Mouse (Mus musculus) urinary bladder, postnatal 4 days (tissue): ENCODE data around the gene Gm20379.
A peak's percentile ranks its signal among the peaks of the same experiment; 100 is the strongest.

Experiments used
- DNase-seq, 2 experiments: peaks; one replicate each; pipeline ENCODE4 v3.0.0; 2021 to 2022; ENCODE audit warnings: low spot score in 2 of 2

The Gm20379 gene

GRCm38 (mm10) chr13:92305680-92306079 lies at the start of gene Gm20379:
Gene Gm20379, plus strand, starts transcription at chr13:92305980.
- DNase-seq = no peak

GRCm38 (mm10) chr13:92261329-92261728 lies 44.5 kb upstream of the Gm20379 start:
- no peak for DNase-seq

GRCm38 (mm10) chr13:92263566-92263965 lies 42.2 kb upstream of the Gm20379 start:
- no peak for DNase-seq

DNA sequence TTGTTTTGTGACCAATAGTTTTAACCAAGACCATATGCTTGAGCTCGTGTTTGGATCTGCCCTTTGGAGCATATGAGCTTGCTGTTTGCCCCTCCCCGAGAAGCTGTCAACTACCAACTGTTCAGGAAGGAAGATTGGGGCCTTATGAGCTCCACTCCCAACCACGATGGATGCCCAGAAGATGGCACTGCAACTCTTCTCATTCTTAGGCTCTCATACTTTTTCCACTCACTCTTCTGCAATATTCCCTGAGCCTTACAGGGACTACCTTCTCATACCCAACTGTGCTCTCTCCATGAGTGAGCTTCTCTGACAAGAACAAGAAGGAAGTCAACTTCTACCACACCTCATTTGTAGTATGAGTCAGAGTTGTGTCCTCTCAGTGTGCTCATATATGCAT lies 38.7 kb upstream of the Gm20379 start:
- no peak for DNase-seq

- DNase-seq = peak in 1 of 2 experiments; percentile 67
These were observed 31.2 kb upstream of the Gm20379 start for GRCm38 (mm10) chr13:92274274-92275198.

DNA sequence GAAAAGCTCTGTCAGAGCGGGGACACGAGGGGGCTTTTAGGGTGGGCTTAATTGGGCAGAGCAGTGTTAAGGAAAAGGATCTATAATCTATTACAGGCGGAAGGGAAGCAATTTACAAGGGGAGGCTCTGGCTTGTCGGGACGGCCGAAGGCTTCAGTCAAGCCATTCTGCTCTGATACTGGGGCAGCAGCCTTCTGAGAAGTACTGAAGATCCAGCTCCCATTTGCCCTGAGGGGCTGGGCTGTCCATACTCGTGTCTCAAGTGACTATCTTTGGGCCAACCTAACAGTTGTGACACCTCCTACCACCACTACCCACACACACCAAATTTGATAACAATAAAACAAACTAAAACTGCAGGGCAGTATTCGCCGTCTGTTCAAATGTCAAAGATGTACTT lies 30.5 kb upstream of the Gm20379 start:
- DNase-seq = no peak

GRCm38 (mm10) chr13:92277027-92277426 lies 28.8 kb upstream of the Gm20379 start:
- DNase-seq = no peak

DNA sequence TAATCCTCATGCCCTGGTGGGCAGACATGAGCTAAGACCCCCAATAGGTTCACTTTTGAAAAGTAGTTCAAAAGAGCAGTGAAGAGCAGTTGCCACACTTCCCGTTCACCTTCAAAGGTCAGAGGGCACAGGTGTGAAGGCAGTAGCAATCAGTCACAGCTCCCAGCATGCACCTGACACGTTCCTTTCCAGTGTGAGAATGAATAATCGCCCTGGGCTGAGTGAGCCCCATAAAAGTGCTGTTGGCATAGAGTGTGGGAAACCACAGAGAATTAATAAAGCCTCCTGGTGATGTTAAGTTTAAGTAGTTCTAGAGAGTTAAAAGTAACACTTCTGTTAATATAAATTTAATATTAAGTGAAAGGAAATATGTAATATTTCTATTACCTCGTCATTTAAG lies 14.2 kb upstream of the Gm20379 start:
- no peak for DNase-seq

GRCm38 (mm10) chr13:92293883-92294282 lies 11.9 kb upstream of the Gm20379 start:
- no peak for DNase-seq

- no peak for DNase-seq
These were observed 9.3 kb upstream of the Gm20379 start for GRCm38 (mm10) chr13:92296490-92296889.

GRCm38 (mm10) chr13:92297021-92297420 lies 8.8 kb upstream of the Gm20379 start:
- no peak for DNase-seq

GRCm38 (mm10) chr13:92299522-92299921 lies 6.3 kb upstream of the Gm20379 start:
- DNase-seq = no peak

DNA sequence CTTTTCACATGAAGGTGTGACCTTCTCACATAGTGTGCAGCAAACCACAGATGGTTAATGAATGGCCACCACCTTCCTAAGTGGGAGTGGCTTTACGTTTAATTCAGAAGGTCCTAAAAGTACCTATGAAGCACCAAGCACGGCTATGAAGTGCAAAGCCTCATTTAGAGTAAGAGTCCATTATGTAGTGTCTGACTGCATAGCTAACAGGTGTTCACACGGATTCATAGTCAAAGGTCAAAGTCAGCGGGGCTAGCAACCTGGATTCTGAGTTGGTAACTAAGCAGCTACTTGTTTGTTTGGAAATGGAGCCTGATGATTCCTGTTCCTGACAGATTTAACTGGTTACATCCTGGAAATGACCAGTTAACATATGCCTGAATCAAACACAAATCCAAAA lies 4.0 kb upstream of the Gm20379 start:
- DNase-seq = no peak

GRCm38 (mm10) chr13:92302466-92302865 lies 3.3 kb upstream of the Gm20379 start:
- no peak for DNase-seq

DNA sequence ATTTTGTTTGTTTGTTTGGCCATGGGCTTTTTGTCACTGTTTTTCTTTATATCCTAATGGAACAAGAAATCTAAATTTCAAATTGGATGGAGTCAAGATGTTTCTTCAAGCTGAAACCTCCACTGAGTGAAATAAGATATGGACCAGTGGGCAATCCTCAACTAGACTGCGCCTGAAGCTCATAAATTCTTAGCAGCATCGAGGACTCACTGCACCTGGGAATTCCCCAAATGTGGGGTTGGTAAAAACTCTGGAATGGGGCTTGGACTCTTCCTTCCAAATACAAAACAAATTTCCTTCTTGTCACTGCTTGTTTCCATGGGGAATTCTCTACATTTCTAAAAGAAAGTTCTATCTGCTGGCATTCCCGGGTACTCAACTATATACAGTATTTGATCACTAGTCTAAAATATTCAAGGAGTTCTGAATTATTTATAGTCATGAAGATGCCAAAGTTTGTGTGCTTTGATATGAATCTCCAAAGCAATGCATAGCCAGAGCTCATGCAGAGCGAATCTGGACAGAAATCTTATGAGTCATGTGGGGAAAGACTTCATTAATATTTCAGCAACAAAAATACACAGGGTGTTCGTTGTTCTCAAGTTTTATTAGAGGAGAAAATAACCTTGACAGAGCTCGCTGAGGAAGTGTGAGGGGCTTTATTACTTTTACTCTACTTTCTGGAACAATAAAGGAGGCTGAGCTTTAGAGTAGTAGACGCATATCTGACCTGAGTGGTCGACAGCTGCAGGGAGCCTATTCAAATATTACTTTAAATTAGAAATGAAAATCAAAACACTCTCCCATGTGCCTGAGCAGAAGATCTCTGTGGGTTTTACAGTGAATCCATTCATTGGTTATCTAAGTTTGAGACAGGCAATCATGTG lies 2.5 kb upstream of the Gm20379 start:
- DNase-seq = no peak

DNA sequence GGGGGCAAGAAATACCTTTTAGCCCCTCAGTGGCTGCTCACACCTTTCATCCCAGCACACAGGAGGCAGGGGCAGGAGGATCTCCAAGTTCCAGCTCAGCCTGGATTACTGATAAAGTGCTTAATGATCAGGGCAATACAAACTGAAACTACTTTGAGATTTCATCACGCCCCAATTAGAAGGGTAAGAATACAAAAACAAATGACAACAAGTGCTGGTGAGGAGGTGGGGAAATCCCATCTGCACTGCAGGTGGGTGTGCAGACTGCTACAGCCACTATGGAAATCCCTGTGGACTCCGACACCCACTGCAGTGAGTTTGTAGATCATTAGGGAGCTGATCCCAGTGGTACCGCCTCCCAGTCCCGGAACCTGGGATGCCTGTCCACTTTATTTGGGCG lies 1.5 kb upstream of the Gm20379 start:
- DNase-seq = no peak

GRCm38 (mm10) chr13:92314613-92315012 lies 8.8 kb downstream of the Gm20379 start:
- DNase-seq = no peak

- no peak for DNase-seq
These were observed 15.0 kb downstream of the Gm20379 start for GRCm38 (mm10) chr13:92320770-92321169.

DNA sequence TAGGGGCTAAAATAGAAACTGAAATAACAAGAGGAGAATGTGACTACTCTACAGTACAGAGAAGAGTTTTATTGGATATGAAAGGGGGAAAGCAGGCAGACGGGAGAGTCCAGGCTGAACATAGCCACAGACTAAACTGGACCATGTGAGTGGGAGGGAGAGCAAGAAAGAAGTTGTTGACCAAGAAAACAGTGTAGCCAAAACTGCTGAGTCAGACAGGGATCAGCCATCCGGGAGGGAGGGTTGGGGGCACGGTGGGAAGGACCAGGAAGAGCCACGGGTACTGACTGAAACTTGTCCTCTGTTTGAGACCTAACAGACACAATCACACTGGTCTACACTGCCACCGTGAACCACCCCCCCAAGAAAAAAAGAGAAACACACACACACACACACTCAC lies 20.2 kb downstream of the Gm20379 start:
- DNase-seq = no peak

DNA sequence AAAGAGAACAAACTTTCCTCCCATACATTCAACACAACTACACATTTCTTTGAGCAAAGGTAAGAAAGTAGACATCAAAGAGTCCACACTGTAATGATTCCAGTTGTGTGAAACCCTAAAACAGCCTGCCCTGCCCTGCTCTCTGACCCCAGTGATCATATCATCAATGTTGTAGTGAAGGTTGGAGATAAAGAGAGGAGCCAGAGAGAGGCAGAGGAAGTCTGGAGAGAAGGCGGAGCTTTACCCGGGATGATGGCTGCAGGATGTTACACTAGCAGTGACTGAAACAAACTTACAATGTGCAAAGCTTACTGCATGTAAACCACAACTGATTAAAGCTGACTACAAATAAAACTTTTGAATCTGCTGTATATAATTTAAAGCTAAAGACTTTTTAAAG lies 22.2 kb downstream of the Gm20379 start:
- no peak for DNase-seq

DNA sequence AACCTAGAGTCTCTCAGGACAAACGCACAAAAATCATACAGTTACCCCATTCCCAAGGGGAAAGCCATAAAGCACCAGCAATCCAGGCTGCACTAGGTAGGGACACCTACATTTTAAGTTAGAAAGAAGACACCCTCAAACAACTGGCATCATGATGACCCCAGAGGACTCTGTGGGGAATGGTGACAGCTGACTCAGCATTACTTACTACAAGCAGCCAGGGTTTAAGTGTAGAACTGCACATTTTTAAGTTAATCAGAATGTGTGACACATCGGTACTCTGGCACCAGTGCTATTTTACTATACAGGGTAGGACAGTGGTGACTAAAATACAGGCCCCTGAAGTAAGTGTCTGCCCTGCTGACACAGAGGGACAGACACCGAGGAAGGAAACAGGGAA lies 24.8 kb downstream of the Gm20379 start:
- DNase-seq = no peak

- DNase-seq = no peak
These were observed 26.5 kb downstream of the Gm20379 start for GRCm38 (mm10) chr13:92332103-92332879.
